Mouse (Mus musculus): Measurements from ENCODE around the gene Kif17.
A peak's percentile ranks its signal among the peaks of the same experiment; 100 is the strongest.

Kif17 gene

DNA sequence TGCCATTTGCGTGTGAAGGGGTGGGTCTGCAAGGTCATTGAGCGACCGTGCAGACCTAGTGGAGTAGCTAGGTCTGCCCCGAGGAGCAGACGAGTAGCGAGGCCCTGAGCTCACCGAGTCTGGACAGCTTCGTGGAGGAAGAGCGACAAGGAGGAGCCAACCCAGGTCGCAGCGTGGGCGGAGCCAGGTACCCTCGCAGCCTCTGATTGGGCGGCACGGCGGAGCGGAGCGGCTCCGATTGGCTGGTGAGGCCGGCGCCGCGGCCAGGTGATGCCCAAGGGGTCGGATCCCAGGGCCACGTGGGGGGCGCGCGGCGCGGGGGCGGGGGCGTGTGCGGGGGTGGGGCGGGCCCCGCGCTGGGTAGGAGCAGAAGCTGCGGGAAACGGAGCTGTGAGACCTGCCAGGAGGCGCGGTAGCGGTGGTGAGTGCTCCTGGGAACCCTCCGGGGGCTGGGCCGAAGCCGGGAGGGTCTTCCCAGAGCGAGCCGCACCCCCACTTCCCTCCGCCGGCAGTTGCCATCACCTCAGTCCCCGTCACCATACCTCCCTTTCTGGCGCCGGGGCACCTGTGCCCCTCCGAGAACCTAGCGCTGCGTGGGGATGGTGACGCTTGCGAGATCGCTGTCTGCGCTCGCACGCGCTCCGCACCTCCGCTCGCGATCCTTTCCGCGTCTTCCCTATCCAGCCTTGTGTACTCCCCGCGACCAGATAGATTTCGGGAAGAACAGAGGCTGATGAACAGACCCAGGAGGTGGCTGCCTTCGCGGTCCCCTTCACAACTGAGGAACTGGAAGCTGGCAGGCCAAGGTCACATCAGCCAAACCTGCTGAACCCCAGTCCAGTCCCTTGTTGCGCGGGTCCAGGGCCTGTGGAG is at the start of gene Kif17, which contains the start of gene Sh2d5:
Gene Kif17, plus strand, starts transcription at position 348 of the 873 bp plus-strand sequence.
Gene Sh2d5, plus strand, starts transcription at position 316 of the 873 bp plus-strand sequence.
- DNase-seq (ENCODE audit: low spot score in 2 of 2) = peak; percentile 93

- no peak for DNase-seq (ENCODE audit: low spot score in 2 of 2)
Measured at GRCm38 (mm10) chr4:138200769-138201168, 49.5 kb upstream of the Kif17 start.

DNA sequence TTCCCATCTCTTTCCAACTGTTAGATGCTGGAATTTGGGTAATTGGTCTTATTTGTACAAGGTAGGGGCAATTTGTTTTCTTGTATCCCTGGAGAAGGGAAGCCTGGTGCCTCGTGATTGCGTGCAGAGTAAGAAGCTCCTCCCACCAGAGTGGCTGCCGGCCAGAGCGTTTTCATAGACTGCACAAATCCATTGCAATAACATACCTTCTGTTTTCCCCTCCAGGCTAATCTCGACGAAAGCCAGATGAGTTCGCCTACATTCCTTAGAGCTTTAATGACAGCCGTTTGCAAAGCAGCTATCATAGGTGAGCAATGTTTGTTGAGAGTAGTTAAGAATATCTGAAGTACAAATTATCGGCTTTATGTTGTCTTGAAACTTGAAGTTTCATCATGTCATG is 48.5 kb upstream of the Kif17 start:
- no peak for DNase-seq (ENCODE audit: low spot score in 2 of 2)

DNA sequence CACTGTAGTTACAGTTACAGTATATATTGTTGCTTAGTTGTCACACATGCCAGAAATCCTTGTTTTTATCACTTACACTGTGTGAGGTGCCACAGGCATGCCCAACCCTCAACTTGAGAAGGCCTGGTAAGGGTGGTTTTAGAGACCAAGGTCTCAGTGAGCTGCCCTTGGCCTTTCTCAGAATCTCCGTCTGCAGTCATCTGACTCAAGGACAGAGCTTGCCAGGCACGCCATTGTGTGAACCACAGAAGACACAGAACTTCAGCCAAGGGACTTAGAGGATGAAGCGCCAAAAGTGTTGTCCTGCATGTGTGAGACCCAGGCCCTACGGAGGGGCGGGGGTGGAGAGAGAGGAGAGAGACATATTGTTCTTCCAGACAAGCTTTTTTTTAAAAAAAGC is 40.1 kb upstream of the Kif17 start:
- no peak for DNase-seq (ENCODE audit: low spot score in 2 of 2)

DNA sequence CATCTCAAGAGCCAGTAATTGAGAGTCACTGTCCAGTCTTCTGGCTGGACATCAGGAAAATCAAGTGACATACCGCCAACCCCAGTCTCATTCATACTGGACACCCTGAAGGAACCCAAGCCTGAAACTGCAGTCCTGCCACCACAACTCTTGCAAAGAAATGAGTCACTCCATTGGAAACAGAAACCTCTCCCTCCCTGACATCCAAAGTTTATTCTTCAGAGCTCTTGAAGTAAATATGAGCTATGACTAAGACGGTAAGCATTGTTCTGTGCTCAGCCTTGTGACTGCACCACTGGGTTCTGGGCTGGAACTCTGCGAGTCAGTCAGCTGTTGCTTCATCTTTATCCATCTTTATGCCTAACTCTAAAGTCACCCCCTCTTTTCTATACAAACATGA is 36.4 kb upstream of the Kif17 start:
- no peak for DNase-seq (ENCODE audit: low spot score in 2 of 2)

- no peak for DNase-seq (ENCODE audit: low spot score in 2 of 2)
Measured at GRCm38 (mm10) chr4:138215671-138216199, 34.5 kb upstream of the Kif17 start.

- peak; percentile 50 to 61 for DNase-seq (ENCODE audit: low spot score in 2 of 2)
Measured at GRCm38 (mm10) chr4:138216200-138216890, 33.9 kb upstream of the Kif17 start, which contains the start of gene Hp1bp3. TSS of gene Hp1bp3 (plus strand) at chr4:138216296.

- DNase-seq (ENCODE audit: low spot score in 2 of 2) = peak; percentile 97 to 98
Measured at GRCm38 (mm10) chr4:138216891-138217392, 33.3 kb upstream of the Kif17 start.

- no peak for DNase-seq (ENCODE audit: low spot score in 2 of 2)
Measured at GRCm38 (mm10) chr4:138217441-138217840, 32.8 kb upstream of the Kif17 start.

DNA sequence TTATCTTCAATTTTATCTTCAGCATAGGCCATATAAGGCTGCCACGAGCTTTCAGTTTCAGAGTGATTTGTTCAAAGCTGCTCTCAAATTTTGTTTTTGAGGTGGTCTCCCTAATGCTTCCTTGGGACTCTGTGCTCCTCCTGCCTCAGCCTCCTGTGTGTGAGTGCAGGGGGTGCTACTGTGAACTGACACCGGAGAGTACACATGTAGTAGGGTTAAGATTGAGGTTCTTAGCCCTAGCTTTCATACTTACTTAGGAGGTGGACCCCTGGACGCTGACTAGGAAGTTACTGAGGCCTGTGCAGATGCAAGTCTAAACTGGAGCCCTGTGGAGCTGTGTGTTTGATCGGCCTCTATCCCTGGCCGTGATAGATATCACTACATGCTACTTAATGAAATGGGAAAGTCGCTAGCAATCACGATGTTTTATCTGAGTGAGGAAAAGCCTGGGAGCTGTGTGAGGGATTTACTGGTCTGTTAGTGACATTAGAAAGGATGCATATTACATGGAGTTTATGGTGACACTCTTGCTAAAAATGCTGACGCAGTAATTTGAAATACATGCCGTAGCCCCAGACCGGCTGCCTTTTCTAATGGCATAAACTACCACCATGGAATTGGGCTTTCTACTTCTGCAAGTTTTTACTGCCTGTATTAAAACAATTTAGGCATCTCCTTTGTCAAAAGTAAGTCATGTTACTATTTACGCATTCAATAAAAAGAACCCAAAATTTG is 32.1 kb upstream of the Kif17 start:
- no peak for DNase-seq (ENCODE audit: low spot score in 2 of 2)

GRCm38 (mm10) chr4:138219331-138219730 is 30.9 kb upstream of the Kif17 start:
- DNase-seq (ENCODE audit: low spot score in 2 of 2) = no peak

DNA sequence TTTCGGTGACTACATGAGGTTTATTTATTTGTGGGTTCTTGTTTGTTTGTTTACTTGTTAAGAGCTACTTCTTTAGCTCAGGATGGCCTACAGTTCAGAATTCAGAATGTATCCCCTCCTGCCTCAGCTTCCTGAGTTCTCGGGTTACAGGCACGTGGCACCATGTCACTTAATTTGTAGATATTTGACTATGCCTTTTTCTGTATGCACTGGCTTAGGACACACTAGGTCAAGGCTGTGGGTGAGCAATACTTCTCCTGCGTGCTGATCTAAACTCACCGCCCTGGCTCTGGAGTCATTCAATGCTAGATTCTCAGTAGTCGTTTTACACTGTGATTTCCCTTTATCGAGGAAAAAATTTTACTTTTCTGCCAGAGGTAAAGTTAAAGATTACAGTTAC is 29.5 kb upstream of the Kif17 start:
- DNase-seq (ENCODE audit: low spot score in 2 of 2) = no peak

GRCm38 (mm10) chr4:138221406-138221805 is 28.8 kb upstream of the Kif17 start:
- DNase-seq (ENCODE audit: low spot score in 2 of 2) = no peak

DNA sequence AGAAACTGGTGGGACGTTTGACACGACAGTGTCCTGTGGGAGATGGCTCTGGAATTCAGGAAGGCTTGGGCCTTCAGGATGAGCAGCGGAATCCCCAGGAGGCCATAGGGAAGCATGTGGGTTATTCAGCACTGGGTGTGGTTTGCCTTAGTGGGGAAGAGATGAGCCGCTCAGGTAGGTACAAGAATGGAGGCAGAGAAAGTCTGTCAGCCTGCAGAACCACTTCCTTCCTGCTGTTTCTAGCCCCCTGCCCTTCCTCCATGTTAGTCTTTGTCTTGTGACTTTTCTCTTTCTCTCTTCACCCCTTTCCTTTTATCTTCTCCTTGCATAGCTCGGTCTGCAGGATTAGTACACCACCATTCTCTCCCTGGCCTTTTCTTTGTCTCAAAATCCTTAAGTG is 27.8 kb upstream of the Kif17 start:
- no peak for DNase-seq (ENCODE audit: low spot score in 2 of 2)

- DNase-seq (ENCODE audit: low spot score in 2 of 2) = no peak
Measured at GRCm38 (mm10) chr4:138223623-138224022, 26.6 kb upstream of the Kif17 start.

DNA sequence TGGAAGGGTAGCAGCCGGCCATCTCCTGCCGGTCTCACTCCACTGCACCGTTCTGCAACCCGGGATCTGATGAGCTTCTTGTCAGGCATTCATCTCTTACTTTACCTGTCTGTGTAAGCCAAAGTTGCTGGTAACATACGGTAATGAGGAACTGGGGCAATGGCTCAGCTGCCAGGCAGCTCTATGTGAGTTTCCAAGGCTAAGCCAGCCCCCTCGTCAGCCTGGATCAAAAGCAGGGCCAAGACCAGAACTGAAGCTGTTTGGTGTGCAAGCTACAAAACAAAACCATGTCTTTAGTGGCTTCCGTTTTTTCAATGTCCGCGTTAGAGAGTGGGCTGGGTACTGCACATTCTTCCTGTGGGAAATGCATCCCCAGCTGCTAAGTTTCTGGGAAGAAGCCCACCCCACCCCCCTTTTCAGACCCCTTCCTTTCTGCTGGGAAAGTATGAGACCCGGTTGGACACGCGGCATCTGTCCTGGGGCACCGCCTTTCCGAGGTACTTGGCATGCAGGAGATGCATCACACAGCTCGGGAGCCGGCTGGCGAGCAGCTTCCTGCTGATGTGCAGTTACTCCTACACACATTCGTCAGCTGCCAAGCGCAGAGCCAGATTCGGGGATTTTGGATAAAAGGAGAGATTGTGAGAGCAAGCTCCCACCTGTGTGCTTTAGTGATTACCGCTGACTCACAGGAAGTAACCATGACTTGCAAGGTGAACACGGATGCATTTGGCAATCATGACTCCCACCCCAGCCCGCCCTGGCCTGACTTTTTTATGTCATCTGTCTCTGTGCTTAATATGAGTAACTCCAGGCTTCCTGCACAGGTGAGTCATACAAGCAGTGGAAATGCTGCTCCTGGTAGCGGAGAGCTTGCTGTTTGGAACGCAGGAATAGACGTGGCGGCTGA is 3.2 kb upstream of the Kif17 start:
- peak; percentile 86 to 90 for DNase-seq (ENCODE audit: low spot score in 2 of 2)

GRCm38 (mm10) chr4:138251819-138252218 is 1.6 kb downstream of the Kif17 start:
- no peak for DNase-seq (ENCODE audit: low spot score in 2 of 2)

DNA sequence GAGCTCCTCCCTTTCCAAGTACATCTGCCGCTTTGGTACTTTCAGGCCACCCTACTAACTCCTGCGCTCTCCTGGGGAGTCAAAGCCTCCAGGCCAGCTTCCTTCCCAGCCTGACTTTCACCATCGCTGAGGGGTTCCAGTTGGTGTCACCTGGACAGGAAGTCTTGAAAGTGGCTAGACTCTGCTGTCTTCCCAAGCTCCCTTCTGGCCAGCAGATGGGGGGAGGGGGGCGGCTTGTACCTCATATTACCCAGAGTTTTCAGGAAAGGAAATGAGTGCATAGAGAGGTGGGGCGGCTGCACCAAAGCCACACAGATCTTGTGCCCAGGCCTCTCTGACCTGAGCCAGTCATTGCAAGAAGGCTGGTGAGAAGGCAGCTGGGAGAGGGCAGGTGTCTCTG is 2.0 kb downstream of the Kif17 start:
- DNase-seq (ENCODE audit: low spot score in 2 of 2) = no peak

GRCm38 (mm10) chr4:138257116-138257687 is 7.0 kb downstream of the Kif17 start:
- no peak for DNase-seq (ENCODE audit: low spot score in 2 of 2)

GRCm38 (mm10) chr4:138258663-138259062 is 8.4 kb downstream of the Kif17 start:
- no peak for DNase-seq (ENCODE audit: low spot score in 2 of 2)
